ENCODE assay signal across 17 mouse cellular contexts in genomic region chr4:48633529-48633928, GRCm38 (mm10). TPM values are rescaled to one million over a fixed set of nuclear protein-coding genes. Genes with fewer than 3 reads are reported as not detected.
A peak's percentile ranks its signal among the peaks of the same experiment; 100 is the strongest.
DNase-seq lines count a peak whose midpoint lies in the region; ATAC-seq lines count a peak whose summit lies in the region.
"Had no signal": no experiment of that assay in that cellular context is flagged by ENCODE, and none has a peak within 500 bp of the region (broad histone marks: within the 10 kb centered on the region; RNA-seq: fewer than 3 reads in every experiment).

No protein-coding gene starts in this region.

- no peak overlapping the region for H3K4me2 ChIP-seq in kidney, embryonic 15.5 days
- no peak overlapping the region for H3K4me2 ChIP-seq in limb, embryonic 11.5 days (ENCODE audit: low read depth, severe bottlenecking)
- H3K4me2 ChIP-seq: forebrain, embryonic 12.5 days; hindbrain, embryonic 13.5 days; liver, embryonic 12.5 days; lung, embryonic 14.5 days; midbrain, embryonic 12.5 days had no signal

- peak; percentile 89 for ATAC-seq in kidney, embryonic 15.5 days (replicated peaks; ENCODE audit: low FRiP score)
- no peak for ATAC-seq in limb, embryonic 11.5 days (ENCODE audit: insufficient number of reproducible peaks, low FRiP score, low TSS enrichment, low read depth)
- ATAC-seq: liver, embryonic 12.5 days had no signal

- H3K36me3 ChIP-seq in kidney, embryonic 15.5 days = peaks cover 28% of the 10 kb centered on the region
- H3K36me3 ChIP-seq in limb, embryonic 11.5 days (ENCODE audit: control insufficient read depth, insufficient read depth, low read length) = peaks cover 8% of the 10 kb centered on the region; the same call in 1 of the 2 replicates
- H3K36me3 ChIP-seq: liver, embryonic 12.5 days had no signal

- H3K4me1 ChIP-seq in kidney, embryonic 15.5 days = peaks cover 8% of the 10 kb centered on the region
- H3K4me1 ChIP-seq in limb, embryonic 11.5 days (ENCODE audit: control insufficient read depth, insufficient read depth, low read length) = no peaks in the 10 kb centered on the region
- H3K4me1 ChIP-seq: liver, embryonic 12.5 days; midbrain, embryonic 12.5 days had no signal

- intact Hi-C loops in gastrocnemius, postnatal 36 days (cut with DNase I) = no loop called here

- H3K27ac ChIP-seq in kidney, embryonic 15.5 days = peak overlapping the region; percentile 61; the same call in 1 of the 2 replicates
- H3K27ac ChIP-seq in limb, embryonic 11.5 days (replicated peaks; ENCODE audit: low read depth, low read length) = no peak overlapping the region
- H3K27ac ChIP-seq: heart, adult 2 months; hindbrain, embryonic 13.5 days; liver, embryonic 12.5 days; midbrain, embryonic 12.5 days had no signal

- WGBS in kidney, embryonic 15.5 days = 29% methylated on average over 6 of the region's 6 CpGs
- 53% methylated on average over 6 of the region's 6 CpGs for WGBS in limb, embryonic 11.5 days

- H3K9ac ChIP-seq in kidney, embryonic 15.5 days = no peak overlapping the region
- no peak overlapping the region for H3K9ac ChIP-seq in limb, embryonic 11.5 days (ENCODE audit: low read length)
- H3K9ac ChIP-seq: forebrain, embryonic 12.5 days; hindbrain, embryonic 13.5 days; liver, embryonic 12.5 days; lung, embryonic 14.5 days; midbrain, embryonic 12.5 days had no signal

- no peaks in the 10 kb centered on the region for H3K9me3 ChIP-seq in kidney, embryonic 15.5 days (replicated peaks)
- no peaks in the 10 kb centered on the region for H3K9me3 ChIP-seq in limb, embryonic 11.5 days (ENCODE audit: control insufficient read depth, low read length)
- H3K9me3 ChIP-seq: forebrain, embryonic 12.5 days; hindbrain, embryonic 13.5 days; liver, embryonic 12.5 days; midbrain, embryonic 12.5 days had no signal

- no peak for DNase-seq in kidney, adult 8-10 months
- peak; percentile 23 for DNase-seq in ZHBTc4 (ENCODE audit: low read depth, low spot score)
- DNase-seq in embryo, embryonic 11 days = peak; percentile 72
- DNase-seq in limb, embryonic 11.5 days (ENCODE audit: low spot score) = peak; percentile 44
- no peak for DNase-seq in right cerebral cortex, postnatal 25 days
- DNase-seq in gastrocnemius, postnatal 36 days = no peak
- DNase-seq: adrenal gland, adult 2 months; cerebellum, adult 11 months; cerebellum, postnatal 36 days; kidney, adult 11 months had no signal

- no peak overlapping the region for H3K4me3 ChIP-seq in kidney, embryonic 15.5 days (replicated peaks)
- H3K4me3 ChIP-seq in limb, embryonic 11.5 days (ENCODE audit: low read depth, low read length) = no peak overlapping the region
- H3K4me3 ChIP-seq: forebrain, embryonic 12.5 days; heart, adult 2 months; hindbrain, embryonic 13.5 days; liver, embryonic 12.5 days; midbrain, embryonic 12.5 days had no signal

- no peaks in the 10 kb centered on the region for H3K27me3 ChIP-seq in kidney, embryonic 15.5 days
- no peaks in the 10 kb centered on the region for H3K27me3 ChIP-seq in limb, embryonic 11.5 days (ENCODE audit: control insufficient read depth, insufficient read depth, low read length)
- H3K27me3 ChIP-seq: forebrain, embryonic 12.5 days; hindbrain, embryonic 13.5 days; liver, embryonic 12.5 days; midbrain, embryonic 12.5 days had no signal

RNA-seq across cellular contexts. Expression of gene Cavin4, which starts 29.8 kb away (rescaled TPM):
- 1.4 and 3.2 TPM in 2 replicates for polyA plus RNA-seq in kidney, embryonic 15.5 days (2015; fragmentation: Nextera tagmentation; extraction: Ambion mirVana)
- 1.7 TPM in 2 replicates for polyA plus RNA-seq in limb, embryonic 11.5 days (2014; fragmentation: Nextera tagmentation; extraction: Ambion mirVana)
- 100 to 1,000 TPM in 1 of 2 experiments, 10 to 100 TPM in 1; 96.1 to 134 TPM for total RNA-seq in gastrocnemius, postnatal 36 days (2021)
- polyA plus RNA-seq: adrenal gland, adult 2 months had no signal

RNA-seq across cellular contexts. Expression of gene Tmeff1, which starts 48.6 kb away (rescaled TPM):
- polyA plus RNA-seq in kidney, embryonic 15.5 days (2015; fragmentation: Nextera tagmentation; extraction: Ambion mirVana) = 53.8 and 57.1 TPM in 2 replicates
- 128 TPM in 2 replicates for polyA plus RNA-seq in limb, embryonic 11.5 days (2014; fragmentation: Nextera tagmentation; extraction: Ambion mirVana)
- total RNA-seq in gastrocnemius, postnatal 36 days (2021) = 1 to 10 TPM in 1 of 2 experiments, under 1 TPM in 1; 0.57 to 1.2 TPM

Comparison
In these comparisons a context has a peak if more than half of its experiments do, and no peak if none do; other contexts are left out.
1. DNase-seq: peak in ZHBTc4 (single experiment), embryo, embryonic 11 days (single experiment) and limb, embryonic 11.5 days (single experiment); none in kidney, adult 8-10 months (0 of 2), right cerebral cortex, postnatal 25 days (single experiment) and gastrocnemius, postnatal 36 days (0 of 2).